Mouse (Mus musculus) megakaryocyte, embryonic 14.5 days (primary cell): Measurements from ENCODE around the gene Ccdc138.

ENCODE experiments used
- FLI1 ChIP-seq: IDR thresholded peaks from 2 replicates; pipeline ENCODE4 v1.6.1; 2012; ENCODE audit warnings: low read length, inconsistent platforms, mixed read lengths
- GATA1 ChIP-seq: IDR thresholded peaks from 3 replicates; pipeline ENCODE4 v1.6.1; 2012; ENCODE audit warnings: mixed read lengths, low read length, inconsistent platforms, borderline replicate concordance

GRCm38 (mm10) chr10:58601431-58601901 lies 103.7 kb downstream of the Ccdc138 start:
- TF ChIP-seq GATA1 (no peak), FLI1 (no peak)
